Mouse (Mus musculus) intestine, postnatal 0 days (tissue): ENCODE measurements around the gene Fip1l1. TPM values are rescaled to one million over a fixed set of nuclear protein-coding genes. Genes with fewer than 3 reads are reported as not detected.

Experiments
- ATAC-seq: fragments of 200-750 bp; cut with Nextera tagmentation; 2 replicates; pipeline ENCODE4 v1.8.0; 2017; ENCODE audit warnings: mild to moderate bottlenecking, moderate TSS enrichment, moderate library complexity
- H3K27ac ChIP-seq: fragments of 300-500 bp; sonication (generic); 2 replicates; pipeline ENCODE4 v1.5.1; 2014; ENCODE audit warnings: mild to moderate bottlenecking, low read depth, low read length, moderate library complexity
- H3K27me3 ChIP-seq: fragments of 300-500 bp; sonication (generic); replicated peaks from 2 replicates; pipeline ENCODE4 v1.6.1; 2014; ENCODE audit warnings: low read length, mixed read lengths; ENCODE audit not compliant: control insufficient read depth, insufficient read depth
- H3K36me3 ChIP-seq: fragments of 300-500 bp; sonication (generic); 2 replicates; pipeline ENCODE4 v1.6.1; 2014; ENCODE audit warnings: mild to moderate bottlenecking, moderate library complexity; ENCODE audit not compliant: control insufficient read depth, insufficient read depth
- H3K4me1 ChIP-seq: fragments of 300-500 bp; sonication (generic); replicated peaks from 2 replicates; pipeline ENCODE4 v1.6.1; 2014; ENCODE audit warnings: antibody characterized with exemption, low read length, mixed read lengths; ENCODE audit not compliant: control insufficient read depth, insufficient read depth
- H3K4me2 ChIP-seq: fragments of 300-500 bp; sonication (generic); replicated peaks from 2 replicates; pipeline ENCODE4 v1.6.1; 2014; ENCODE audit warnings: low read depth, mild to moderate bottlenecking, moderate library complexity
- H3K4me3 ChIP-seq: fragments of 300-500 bp; sonication (generic); 2 replicates; pipeline ENCODE4 v1.5.1; 2014; ENCODE audit warnings: low read depth, low read length
- H3K9ac ChIP-seq: fragments of 300-500 bp; sonication (generic); 2 replicates; pipeline ENCODE4 v1.6.1; 2014; ENCODE audit warnings: mild to moderate bottlenecking, low read depth, low read length
- H3K9me3 ChIP-seq: fragments of 300-500 bp; sonication (generic); 2 replicates; pipeline ENCODE4 v1.6.1; 2016; ENCODE audit warnings: mixed run types; ENCODE audit not compliant: control insufficient read depth
- CTCF ChIP-seq: sonication (generic); IDR thresholded peaks from 2 replicates; pipeline ENCODE4 v1.5.1; 2016; ENCODE audit warnings: low read depth, mild to moderate bottlenecking, control low read depth, antibody characterized with exemption, moderate library complexity
- WGBS: fragments of 180-500 bp; shearing (Covaris S2); extraction: QIAGEN DNeasy Blood & Tissue Kit; methylation state at CpG from one replicate; pipeline ENCODE4 v1.1.7; 2014; 5-methylcytosine and 5-hydroxymethylcytosine counted together
- polyA plus RNA-seq: library from polyadenylated mRNA; unstranded; fragments of >200 nt; fragmentation: Nextera tagmentation; extraction: Ambion mirVana; gene quantifications from 2 replicates; pipeline ENCODE4 v1.2.1, GENCODE M21; 2015

Fip1l1 gene
- polyA plus RNA-seq, 1 experiment from 2014 or later, result 37.7 TPM

GRCm38 (mm10) chr5:74606213-74606612 is 71.0 kb downstream of the Fip1l1 start:
- TF ChIP-seq CTCF, result no peak

GRCm38 (mm10) chr5:74610511-74610910 is 75.3 kb downstream of the Fip1l1 start:
- H3K9ac ChIP-seq, result no peak overlapping the region
- 0 out of 2 replicates have a peak, but pooled peaks cover 4% of the 10 kb centered on the region for H3K27me3 ChIP-seq
- ATAC-seq, result peak; percentile 55
- no peak overlapping the region for H3K27ac ChIP-seq
- H3K9me3 ChIP-seq, result no peaks in the 10 kb centered on the region
- TF ChIP-seq CTCF, result no peak
- H3K36me3 ChIP-seq, result no peaks in the 10 kb centered on the region; the same call in 1 of the 2 replicates
- H3K4me1 ChIP-seq, result no peaks in the 10 kb centered on the region
- no peak overlapping the region for H3K4me3 ChIP-seq
- 64% methylated on average over 10 of the region's 10 CpGs for WGBS
- H3K4me2 ChIP-seq, result no peak overlapping the region

More at GRCm38 (mm10) chr5:74606213-74606612, 71.0 kb downstream of the Fip1l1 start:
- Histone ChIP-seq H3K4me2 (no peak overlapping the region), H3K27me3 (no peaks in the 10 kb centered on the region), H3K9me3 (no peaks in the 10 kb centered on the region), H3K9ac (no peak overlapping the region), H3K4me3 (no peak overlapping the region), H3K27ac (no peak overlapping the region), H3K36me3 (no peaks in the 10 kb centered on the region; the same call in 1 of the 2 replicates), H3K4me1 (no peaks in the 10 kb centered on the region)
- no peak for ATAC-seq
- WGBS, result 89% methylated on average over 8 of the region's 8 CpGs

- H3K9me3 ChIP-seq, result no peaks in the 10 kb centered on the region
- no peak for TF ChIP-seq CTCF
- no peak for ATAC-seq
- no peak overlapping the region for H3K4me3 ChIP-seq
- no peak overlapping the region for H3K27ac ChIP-seq
- 0 out of 2 replicates have a peak, but pooled peaks cover 4% of the 10 kb centered on the region for H3K27me3 ChIP-seq
- H3K4me2 ChIP-seq, result no peak overlapping the region
- H3K9ac ChIP-seq, result no peak overlapping the region
- 79% methylated on average over 5 of the region's 5 CpGs for WGBS
- H3K4me1 ChIP-seq, result no peaks in the 10 kb centered on the region
- no peaks in the 10 kb centered on the region for H3K36me3 ChIP-seq
These were observed 77.5 kb downstream of the Fip1l1 start for GRCm38 (mm10) chr5:74612713-74613112.

GRCm38 (mm10) chr5:74613491-74614151 is 78.4 kb downstream of the Fip1l1 start:
- H3K4me2 ChIP-seq, result peak overlapping the region; percentile 22
- H3K27me3 ChIP-seq, result 0 out of 2 replicates have a peak, but pooled peaks cover 4% of the 10 kb centered on the region
- no peaks in the 10 kb centered on the region for H3K9me3 ChIP-seq
- ATAC-seq, result peak; percentile 58
- H3K36me3 ChIP-seq, result no peaks in the 10 kb centered on the region
- TF ChIP-seq CTCF, result no peak
- H3K9ac ChIP-seq, result no peak overlapping the region
- no peaks in the 10 kb centered on the region for H3K4me1 ChIP-seq
- no peak overlapping the region for H3K27ac ChIP-seq
- H3K4me3 ChIP-seq, result no peak overlapping the region
- 20% methylated on average over 18 of the region's 18 CpGs for WGBS

GRCm38 (mm10) chr5:74617816-74618572 is 82.7 kb downstream of the Fip1l1 start:
- no peak overlapping the region for H3K27ac ChIP-seq
- no peak for TF ChIP-seq CTCF

GRCm38 (mm10) chr5:74618573-74619059 is 83.4 kb downstream of the Fip1l1 start:
- Histone ChIP-seq H3K36me3 (no peaks in the 10 kb centered on the region), H3K9me3 (no peaks in the 10 kb centered on the region), H3K27me3 (0 out of 2 replicates have a peak, but pooled peaks cover 4% of the 10 kb centered on the region), H3K27ac (no peak overlapping the region), H3K4me2 (no peak overlapping the region), H3K4me1 (no peaks in the 10 kb centered on the region), H3K4me3 (no peak overlapping the region), H3K9ac (no peak overlapping the region)
- WGBS, result 69% methylated on average over 3 of the region's 3 CpGs
- no peak for ATAC-seq
- TF ChIP-seq CTCF, result peak; percentile 68

More at GRCm38 (mm10) chr5:74617816-74618572, 82.7 kb downstream of the Fip1l1 start:
- H3K4me1 ChIP-seq, result no peaks in the 10 kb centered on the region
- H3K4me3 ChIP-seq, result no peak overlapping the region
- no peaks in the 10 kb centered on the region for H3K9me3 ChIP-seq
- no peak for ATAC-seq
- H3K27me3 ChIP-seq, result 0 out of 2 replicates have a peak, but pooled peaks cover 4% of the 10 kb centered on the region
- H3K4me2 ChIP-seq, result no peak overlapping the region
- H3K9ac ChIP-seq, result no peak overlapping the region
- no peaks in the 10 kb centered on the region for H3K36me3 ChIP-seq
- WGBS, result 62% methylated on average over 13 of the region's 13 CpGs
